Mouse (Mus musculus) mesoderm, embryonic 11.5 days (tissue): ENCODE measurements around the gene 5730455P16Rik.
A peak's percentile ranks its signal among the peaks of the same experiment; 100 is the strongest.
"Not testable (repeated sequence)": the region's sequence is repeated elsewhere in the genome, so short reads cannot be mapped to it uniquely, and the experiment has no call there.

ENCODE experiments used
- DNase-seq: peaks from one replicate; pipeline ENCODE4 v3.0.0-alpha.2; 2012; ENCODE audit warnings: low read depth, low spot score

Gene 5730455P16Rik

DNA sequence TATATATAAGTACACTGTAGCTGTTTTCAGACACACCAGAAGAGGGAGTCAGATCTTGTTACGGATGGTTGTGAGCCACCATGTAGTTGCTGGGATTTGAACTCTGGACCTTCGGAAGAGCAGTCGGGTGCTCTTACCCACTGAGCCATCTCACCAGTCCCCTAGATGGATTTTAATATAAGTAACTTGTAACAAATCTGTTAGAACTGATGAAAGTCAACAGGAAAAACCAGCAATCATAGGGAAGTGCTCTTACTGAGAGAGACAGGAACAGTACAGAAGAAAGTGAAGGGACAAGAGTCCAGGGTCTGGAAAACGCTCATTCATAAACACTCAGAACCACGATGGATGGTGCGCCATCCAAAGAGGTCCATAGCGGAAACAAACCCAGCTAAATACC is 1.4 kb upstream of the 5730455P16Rik start:
- not testable (repeated sequence) for DNase-seq

DNA sequence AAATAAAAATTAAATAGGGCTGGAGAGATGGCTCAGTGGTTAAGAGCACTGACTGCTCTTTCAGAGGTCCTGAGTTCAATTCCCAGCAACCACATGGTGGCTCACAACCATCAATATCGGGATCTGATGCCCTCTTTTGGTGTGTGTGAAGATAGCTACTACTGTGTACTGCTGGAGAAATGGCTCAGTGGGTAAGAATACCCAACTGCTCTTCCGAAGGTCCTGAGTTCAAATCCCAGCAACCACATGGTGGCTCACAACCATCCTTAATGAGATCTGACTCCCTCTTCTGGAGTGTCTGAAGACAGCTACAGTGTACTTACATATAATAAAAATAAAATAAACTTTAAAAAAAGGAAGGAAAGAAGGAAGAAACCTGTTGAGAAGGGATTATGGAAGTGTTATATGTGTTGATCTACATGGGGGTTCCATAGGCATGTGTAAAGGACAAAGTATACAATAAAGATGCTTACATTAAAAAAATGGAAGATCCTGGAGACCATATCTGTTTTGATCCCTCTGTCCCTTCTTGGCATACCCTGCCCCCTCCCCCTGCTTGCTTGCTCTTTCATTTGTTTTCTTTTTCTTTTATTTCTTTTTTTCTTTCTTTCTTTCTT is 726 bp upstream of the 5730455P16Rik start:
- DNase-seq: not testable (repeated sequence)

DNA sequence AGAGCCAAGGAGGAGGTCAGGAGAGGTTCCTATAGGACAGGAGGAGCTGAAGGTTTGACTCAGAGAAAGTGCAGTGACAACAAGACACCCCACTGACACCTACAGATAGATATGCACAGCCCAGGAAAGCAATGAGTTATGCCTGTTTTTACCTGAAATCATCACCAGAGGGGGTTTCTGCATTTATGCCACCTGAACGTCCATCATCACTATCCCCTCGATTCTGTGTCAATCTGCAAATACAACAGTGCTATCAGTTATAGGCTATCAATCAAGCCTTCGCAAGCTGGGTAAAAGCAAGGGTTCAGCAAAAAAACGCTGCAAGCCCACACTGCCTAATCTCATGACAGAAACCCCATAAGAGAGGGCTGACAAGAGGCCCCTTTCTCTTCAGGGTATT is 1.2 kb downstream of the 5730455P16Rik start:
- DNase-seq: no peak

DNA sequence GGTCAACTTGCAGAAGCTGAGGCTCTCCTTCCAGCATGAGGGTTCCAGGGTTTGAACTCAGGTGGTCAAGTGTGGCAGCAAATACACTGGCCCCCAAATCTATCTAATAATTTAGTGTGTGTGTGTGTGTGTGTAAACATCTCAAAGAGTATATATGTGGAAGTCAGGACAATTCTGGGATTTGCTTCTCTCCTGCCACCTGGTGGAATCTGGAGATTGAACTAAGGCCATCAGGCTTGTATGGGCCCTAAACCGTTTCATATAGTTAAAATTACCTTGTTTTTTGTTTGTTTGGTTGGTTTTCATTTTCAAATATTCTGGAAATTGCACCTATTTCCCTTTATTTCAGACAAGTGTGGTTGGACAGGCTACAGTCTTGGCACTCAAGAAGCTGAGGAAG is 8.9 kb downstream of the 5730455P16Rik start:
- no peak for DNase-seq

DNA sequence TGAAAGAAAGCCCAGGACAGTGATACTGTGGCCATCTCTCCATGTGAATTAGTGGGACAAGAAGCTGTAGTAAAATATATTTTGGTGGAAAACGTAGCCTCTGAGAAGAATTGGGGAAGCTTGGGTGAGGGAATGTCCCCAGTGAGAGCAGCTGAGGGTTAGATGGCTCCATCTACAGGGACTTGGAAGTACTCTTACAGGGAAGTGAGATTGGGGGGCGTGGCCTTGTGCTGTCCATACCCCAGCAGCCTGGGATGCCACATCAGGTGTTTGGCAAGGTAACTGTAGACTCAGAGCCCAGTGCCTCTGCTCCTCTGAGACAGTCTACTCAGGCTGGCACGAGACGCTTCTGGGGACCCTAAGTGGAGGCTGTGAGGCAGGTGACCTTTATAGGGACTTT is 23.0 kb downstream of the 5730455P16Rik start:
- no peak for DNase-seq

DNA sequence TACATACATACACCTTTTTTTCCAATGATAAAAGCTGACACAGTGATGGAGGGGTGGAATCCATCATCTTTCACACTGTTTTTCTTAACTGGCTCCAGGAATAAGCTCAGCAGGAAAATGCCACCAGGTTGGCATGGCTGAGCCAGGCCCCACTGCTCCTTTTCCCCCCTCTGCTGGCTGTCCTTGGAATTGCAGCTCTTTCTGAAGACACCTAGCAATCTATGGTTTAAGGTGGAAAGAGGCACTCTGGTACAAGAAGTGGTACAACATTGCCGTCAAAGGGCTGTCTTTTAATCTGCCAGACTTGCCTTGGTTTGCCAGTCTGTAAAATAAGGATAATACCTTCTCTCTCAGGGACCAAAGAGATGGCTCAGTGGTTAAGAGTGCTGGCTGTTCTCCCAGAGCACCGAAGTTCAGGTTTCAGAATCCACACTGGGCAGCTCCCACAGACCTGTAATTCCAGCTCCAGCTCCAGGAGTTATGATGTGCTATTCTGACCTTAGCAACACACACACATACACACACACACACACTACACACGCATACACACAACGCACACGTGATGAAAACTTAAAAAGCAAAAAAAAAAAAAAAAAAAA is 25.9 kb downstream of the 5730455P16Rik start:
- DNase-seq: peak; percentile 85

DNA sequence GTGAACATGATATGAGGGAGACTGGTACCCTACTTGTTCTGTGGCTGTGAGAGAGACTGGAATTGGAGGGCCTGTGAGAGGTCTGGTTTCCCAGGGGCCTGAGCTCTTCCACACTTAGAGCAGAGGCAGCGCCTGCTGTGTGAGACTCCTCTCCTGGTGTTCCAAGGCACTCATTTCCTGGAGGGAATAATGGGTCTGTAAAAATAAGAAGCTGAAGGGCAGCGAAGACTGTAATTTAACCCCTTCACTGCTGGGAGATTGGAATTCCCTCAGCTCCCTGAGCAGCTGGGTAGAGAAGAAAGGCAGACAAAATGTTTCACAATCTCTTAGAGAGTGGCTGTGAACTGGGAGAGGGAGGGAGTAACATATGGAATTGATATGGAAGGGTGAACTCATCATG is 35.4 kb downstream of the 5730455P16Rik start:
- peak; percentile 41 for DNase-seq

DNA sequence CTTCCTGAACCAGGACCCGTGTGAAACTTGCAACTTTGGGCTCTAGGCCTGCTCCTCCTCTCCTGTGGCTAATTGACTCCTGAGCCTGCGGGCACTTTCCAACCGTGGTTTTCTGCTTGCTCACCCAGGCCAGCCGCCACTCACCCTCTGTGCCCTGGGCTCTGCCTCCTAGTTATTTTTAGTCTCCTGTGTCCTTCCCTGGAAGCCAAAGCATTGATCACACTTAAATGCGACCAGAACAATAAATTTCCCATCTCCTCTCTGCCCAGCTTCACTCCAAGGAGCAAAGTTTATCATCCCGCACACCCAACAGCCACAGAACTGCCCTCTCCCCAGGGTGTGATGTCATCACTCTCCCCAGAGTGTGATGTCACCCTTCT is 41.5 kb downstream of the 5730455P16Rik start:
- peak; percentile 14 for DNase-seq

DNA sequence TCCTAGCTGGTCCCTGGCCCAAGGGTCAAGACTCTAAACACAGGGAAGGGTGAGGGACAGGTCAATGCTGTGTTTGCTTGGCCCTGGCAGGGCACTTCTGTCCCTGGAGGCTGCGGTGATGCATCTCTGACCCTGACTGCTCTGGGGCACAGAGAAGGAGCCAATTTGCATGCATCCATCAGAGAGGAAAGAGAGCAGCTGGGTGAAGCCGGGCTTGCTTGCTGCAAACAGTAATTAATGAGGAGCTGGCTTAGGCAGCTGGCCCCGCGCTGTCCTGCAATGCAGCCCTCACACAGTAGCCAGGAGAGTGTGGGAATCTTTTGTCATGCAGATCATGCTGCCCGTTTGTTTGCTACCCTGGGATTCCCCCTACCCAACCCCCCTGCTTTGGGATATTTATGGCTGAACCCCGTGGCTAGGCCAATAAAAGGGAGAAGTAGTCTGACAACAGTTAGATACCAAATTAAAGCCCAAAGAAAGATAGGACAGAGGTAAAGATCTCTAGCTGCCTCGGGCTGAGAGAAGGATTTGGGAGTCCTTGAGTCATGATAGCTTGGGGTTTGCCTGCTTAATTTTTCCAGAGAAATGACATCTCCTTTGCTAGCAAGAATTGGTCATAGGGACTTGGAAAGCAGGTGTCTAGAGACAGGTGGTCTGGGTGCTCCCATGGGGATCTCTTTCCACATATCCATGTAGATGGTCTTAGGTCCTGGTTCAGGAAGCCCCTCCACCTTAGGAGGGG is 42.1 kb downstream of the 5730455P16Rik start:
- peak; percentile 86 for DNase-seq

DNA sequence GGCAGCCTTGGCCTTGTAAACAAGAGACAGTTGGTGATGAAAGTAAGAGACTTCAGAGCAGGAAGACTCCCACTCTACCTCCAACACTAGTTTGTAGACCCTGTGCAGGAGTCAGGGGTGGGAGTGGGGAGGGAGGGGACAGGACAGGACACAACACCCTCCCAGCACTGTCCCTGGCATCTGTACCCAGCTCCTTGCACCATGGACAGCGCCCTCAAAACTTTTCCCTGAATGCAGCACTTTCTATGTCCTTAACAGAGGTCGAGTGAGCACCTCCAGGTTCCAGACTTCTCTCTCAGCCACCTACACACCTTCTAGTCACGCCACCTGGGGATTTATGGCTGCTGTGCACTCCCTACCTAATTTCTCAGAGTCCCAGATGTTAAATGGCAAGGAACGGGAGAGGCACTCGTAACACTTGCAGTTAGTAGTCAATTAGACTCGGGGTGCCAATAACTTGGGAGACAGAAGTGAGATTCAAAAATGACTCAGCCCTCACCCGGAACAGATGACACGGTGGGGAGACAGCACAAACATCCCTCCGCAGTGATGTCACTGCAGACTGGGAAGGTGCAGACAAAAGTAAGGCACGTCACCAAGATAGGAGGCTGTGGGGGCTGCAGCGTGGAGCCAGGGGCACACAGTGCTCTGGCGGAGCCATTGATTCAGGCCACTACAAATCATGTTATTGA is 45.0 kb downstream of the 5730455P16Rik start:
- no peak for DNase-seq

DNA sequence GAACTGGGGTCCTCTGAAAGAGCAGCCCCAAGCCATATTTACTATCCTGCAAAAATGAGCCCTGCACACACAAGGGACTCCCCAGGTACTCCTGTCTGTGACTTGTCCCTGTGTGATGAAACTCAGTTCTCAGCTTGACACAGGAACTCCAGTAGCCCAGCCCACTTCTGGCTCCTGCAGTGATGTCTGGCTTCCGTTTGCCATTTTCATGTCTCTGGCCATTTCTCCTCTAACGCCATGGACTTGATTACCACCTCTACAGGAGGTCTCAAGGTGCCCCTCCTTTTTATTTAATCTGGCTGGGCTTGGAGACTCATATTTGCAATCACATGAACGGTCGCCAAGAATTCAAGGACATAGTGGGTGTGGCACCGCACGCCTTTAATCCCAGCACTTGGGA is 53.2 kb downstream of the 5730455P16Rik start:
- DNase-seq: no peak

DNA sequence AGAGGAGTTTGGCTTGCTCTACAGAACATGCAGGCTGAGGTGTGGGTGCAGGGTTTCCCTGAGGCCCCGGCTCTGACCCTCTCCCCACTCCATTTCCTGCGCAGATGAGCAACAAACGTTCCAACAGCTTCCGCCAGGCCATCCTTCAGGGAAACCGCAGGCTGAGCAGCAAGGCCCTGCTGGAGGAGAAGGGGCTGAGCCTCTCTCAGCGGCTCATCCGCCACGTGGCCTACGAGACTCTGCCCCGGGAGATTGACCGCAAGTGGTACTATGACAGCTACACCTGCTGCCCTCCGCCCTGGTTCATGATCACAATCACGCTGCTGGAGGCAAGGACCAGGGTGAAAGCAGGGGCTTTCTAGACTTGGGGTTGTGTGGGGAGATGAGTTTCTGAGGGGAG is 54.6 kb downstream of the 5730455P16Rik start:
- no peak for DNase-seq

DNA sequence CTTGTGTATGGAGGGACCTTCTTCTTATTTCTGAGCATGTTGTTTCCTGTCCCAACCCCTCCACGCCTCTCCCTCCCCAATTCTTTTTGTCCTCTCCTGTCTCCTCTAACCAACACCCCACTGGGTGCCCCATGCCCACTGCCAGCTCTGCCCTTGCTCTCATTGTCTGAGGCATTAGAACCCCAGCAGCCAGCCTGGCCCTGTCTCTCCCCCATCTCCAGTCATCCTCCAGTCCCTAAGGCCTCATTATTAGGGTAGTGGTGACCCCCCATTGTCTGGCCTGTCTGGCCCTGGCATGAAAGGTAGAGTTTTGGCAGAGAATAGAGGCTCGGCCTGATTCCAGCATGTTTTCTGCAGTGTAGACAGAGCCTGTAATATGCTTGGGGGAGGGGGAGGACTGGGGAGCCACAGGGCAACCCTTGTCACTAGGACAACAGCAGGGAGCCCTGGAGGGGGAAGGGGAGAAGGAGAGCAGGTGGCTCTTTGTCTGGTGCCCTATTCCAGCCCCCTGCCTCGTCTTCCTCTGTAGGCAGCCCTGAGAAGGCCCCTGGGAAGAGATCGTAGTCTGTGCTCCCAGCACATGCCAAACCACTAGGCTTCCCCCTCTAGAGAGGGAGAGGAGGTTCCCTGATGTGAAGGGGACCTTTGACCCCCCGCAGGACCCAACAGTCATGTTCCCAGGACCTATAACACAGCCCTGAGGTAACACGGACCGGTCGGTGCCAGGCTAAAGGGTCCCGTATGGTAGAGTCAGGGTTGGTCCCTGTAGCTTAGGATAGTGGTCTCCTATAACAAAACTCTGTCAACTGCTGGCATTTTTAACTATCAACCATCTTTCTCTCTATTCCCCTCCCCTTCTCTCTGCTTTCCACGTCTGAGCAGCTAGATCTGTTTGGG is 61.8 kb downstream of the 5730455P16Rik start:
- DNase-seq: peak; percentile 66

DNA sequence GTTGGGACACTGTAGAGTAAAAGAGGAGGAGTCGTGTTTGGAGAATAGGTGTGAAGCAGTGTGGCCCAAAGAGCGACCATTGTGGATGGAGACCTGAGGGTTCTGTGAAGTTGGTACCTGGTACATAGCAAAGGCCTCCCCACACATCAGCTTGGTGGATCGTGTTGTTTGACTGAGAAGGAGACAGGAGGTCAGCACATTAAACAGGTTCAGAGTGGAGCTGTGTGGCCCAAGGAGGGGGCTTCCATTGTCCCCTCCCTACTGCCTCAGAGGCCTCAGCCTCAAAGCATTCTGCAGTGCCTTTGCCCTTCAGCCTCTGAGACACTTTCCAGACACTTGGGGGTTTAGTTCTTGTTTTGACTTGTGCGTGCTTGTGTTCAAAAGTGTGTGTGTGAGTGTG is 63.9 kb downstream of the 5730455P16Rik start:
- no peak for DNase-seq

DNA sequence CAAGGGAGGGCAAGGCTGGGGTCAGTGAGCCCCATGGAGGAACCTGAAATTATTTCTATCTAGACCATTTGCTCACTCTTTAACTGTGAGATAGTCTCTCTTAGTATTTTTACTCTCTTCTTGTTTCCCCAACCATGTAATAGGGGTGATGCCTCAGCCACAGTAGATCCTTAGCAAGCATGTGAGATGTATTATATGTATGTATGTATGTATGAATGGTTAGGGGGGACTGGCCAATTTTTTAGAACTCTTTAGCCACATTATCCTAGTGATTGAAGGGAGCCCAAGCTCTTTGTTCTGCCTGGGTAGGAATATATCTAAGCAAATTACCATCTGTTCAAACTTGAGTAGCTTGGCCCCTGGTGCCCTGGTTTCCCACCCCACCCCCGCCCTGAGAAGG is 64.4 kb downstream of the 5730455P16Rik start:
- no peak for DNase-seq

DNA sequence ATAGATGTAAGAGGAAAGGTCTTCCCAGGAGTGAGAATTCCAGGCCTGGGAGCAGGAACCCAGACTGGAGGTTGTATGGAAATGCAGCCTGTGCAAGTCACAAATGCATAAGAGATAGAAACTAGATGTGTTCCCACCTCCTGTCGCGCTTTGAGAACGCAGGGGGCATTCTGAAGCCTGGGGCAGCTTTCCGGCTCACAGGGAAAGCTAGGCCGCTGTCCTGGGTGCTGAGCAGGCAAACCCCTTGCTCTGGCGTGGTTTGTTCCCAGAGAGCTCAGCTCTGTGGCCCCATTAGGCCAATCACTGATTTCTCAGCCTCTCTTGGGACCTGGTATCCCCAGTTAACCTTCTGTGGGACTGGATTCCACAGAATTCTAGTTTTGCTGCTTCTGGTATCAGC is 65.3 kb downstream of the 5730455P16Rik start:
- DNase-seq: peak; percentile 59

DNA sequence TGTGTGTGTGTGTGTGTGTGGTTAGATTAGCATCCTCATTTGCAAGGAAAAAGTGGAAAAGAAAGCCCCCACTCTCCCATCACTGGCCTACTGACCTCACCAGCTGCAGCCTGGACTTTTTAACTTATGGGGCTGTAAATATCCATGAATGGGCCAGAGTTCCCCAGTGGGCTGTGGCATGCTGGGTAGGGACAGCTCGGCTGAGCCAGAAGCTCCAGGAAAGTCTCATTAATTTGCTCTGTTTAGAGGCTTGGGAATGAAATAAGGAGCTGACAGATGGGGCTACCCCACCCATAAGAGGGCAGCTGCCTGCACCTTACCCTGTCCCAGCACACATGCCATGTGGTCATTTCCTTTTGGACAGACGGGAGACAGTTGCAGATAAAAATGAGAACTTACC is 65.8 kb downstream of the 5730455P16Rik start:
- DNase-seq: peak; percentile 75

DNA sequence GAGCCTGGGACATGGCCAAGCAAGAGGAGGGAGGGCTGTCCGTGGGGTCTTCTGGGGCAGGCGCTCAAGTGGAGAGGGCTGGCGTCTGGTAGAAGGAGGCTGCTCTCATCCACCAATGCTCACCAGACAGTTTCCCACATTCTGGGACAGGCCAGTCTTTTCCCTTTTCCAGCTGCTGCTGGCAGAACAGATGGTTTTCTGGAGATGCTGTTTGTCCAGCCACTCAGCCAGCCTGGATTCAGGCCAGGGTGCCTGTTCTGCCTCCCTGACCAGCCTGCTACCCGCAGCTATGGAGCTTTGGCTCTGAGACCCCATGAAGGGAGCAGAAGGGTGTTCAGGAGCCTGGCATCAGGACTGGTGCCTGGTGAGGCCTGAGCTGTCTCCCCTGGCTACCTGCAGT is 66.6 kb downstream of the 5730455P16Rik start:
- no peak for DNase-seq
